Mouse (Mus musculus) brown adipose tissue, adult 24 weeks (tissue): ENCODE data around the gene Zbtb16. TPM values are rescaled to one million over a fixed set of nuclear protein-coding genes. Genes with fewer than 3 reads are reported as not detected.
A peak's percentile ranks its signal among the peaks of the same experiment; 100 is the strongest.

ENCODE experiments used
- H3K27ac ChIP-seq: fragments of 200-500 bp; replicated peaks from 2 replicates; pipeline ENCODE4 v1.5.1; 2012; ENCODE audit warnings: low read depth, mild to moderate bottlenecking, low read length
- H3K4me1 ChIP-seq: fragments of 200-500 bp; 2 replicates; pipeline ENCODE4 v1.6.1; 2012; ENCODE audit warnings: low read length, mixed read lengths; ENCODE audit not compliant: control insufficient read depth, insufficient read depth, insufficient read length
- H3K4me3 ChIP-seq: fragments of 200-500 bp; 2 replicates; pipeline ENCODE4 v1.5.1; 2012; ENCODE audit warnings: low read depth, mild to moderate bottlenecking, low read length, moderate library complexity; ENCODE audit not compliant: insufficient read depth
- polyA plus RNA-seq: library from polyadenylated mRNA; stranded (reverse); fragments of >200 nt; gene quantifications from 2 replicates; pipeline ENCODE4 v1.2.4, GENCODE M21; 2012; ENCODE audit not compliant: missing spikeins, insufficient read depth, insufficient read length

Gene Zbtb16
- 6.8 and 7.9 TPM in 2 replicates for polyA plus RNA-seq

- Histone ChIP-seq H3K27ac (peak within 1 kb of the TSS; percentile 89), H3K4me3 (peak within 1 kb of the TSS; percentile 98)
Measured at GRCm38 (mm10) chr9:48835631-48836565, at the start of gene Zbtb16. Gene Zbtb16, minus strand, starts transcription at chr9:48836222.

GRCm38 (mm10) chr9:48872896-48873295 lies 36.9 kb upstream of the Zbtb16 start:
- Histone ChIP-seq H3K4me3 (no peak overlapping the region), H3K4me1 (no peaks in the 10 kb centered on the region), H3K27ac (no peak overlapping the region)

More at GRCm38 (mm10) chr9:48835631-48836565, at the start of gene Zbtb16:
- peaks cover 27% of the 10 kb centered on the region for H3K4me1 ChIP-seq

GRCm38 (mm10) chr9:48866523-48867121 lies 30.6 kb upstream of the Zbtb16 start:
- H3K4me1 ChIP-seq: peaks cover 2% of the 10 kb centered on the region; the same call in 1 of the 2 replicates
- no peak overlapping the region for H3K4me3 ChIP-seq
- H3K27ac ChIP-seq: no peak overlapping the region

GRCm38 (mm10) chr9:48865235-48865634 lies 29.2 kb upstream of the Zbtb16 start:
- peaks cover 2% of the 10 kb centered on the region; the same call in 1 of the 2 replicates for H3K4me1 ChIP-seq
- H3K4me3 ChIP-seq: no peak overlapping the region
- H3K27ac ChIP-seq: no peak overlapping the region

GRCm38 (mm10) chr9:48861481-48861880 lies 25.5 kb upstream of the Zbtb16 start:
- no peak overlapping the region for H3K27ac ChIP-seq
- no peaks in the 10 kb centered on the region; the same call in 1 of the 2 replicates for H3K4me1 ChIP-seq
- H3K4me3 ChIP-seq: no peak overlapping the region

- no peak overlapping the region for H3K27ac ChIP-seq
- no peak overlapping the region for H3K4me3 ChIP-seq
- no peaks in the 10 kb centered on the region; the same call in 1 of the 2 replicates for H3K4me1 ChIP-seq
Measured at GRCm38 (mm10) chr9:48860526-48860845, 24.5 kb upstream of the Zbtb16 start.

- H3K4me1 ChIP-seq: no peaks in the 10 kb centered on the region; the same call in 1 of the 2 replicates
- no peak overlapping the region for H3K27ac ChIP-seq
- H3K4me3 ChIP-seq: no peak overlapping the region
Measured at GRCm38 (mm10) chr9:48859828-48860525, 24.0 kb upstream of the Zbtb16 start.

- Histone ChIP-seq H3K4me1 (no peaks in the 10 kb centered on the region; the same call in 1 of the 2 replicates), H3K4me3 (no peak overlapping the region), H3K27ac (no peak overlapping the region)
Measured at GRCm38 (mm10) chr9:48857944-48858343, 21.9 kb upstream of the Zbtb16 start.

GRCm38 (mm10) chr9:48856240-48856639 lies 20.2 kb upstream of the Zbtb16 start:
- no peaks in the 10 kb centered on the region; the same call in 1 of the 2 replicates for H3K4me1 ChIP-seq
- H3K4me3 ChIP-seq: no peak overlapping the region
- H3K27ac ChIP-seq: no peak overlapping the region

GRCm38 (mm10) chr9:48849531-48849930 lies 13.5 kb upstream of the Zbtb16 start:
- Histone ChIP-seq H3K27ac (no peak overlapping the region), H3K4me3 (no peak overlapping the region), H3K4me1 (no peaks in the 10 kb centered on the region)

- Histone ChIP-seq H3K4me1 (no peaks in the 10 kb centered on the region), H3K27ac (no peak overlapping the region), H3K4me3 (no peak overlapping the region)
Measured at GRCm38 (mm10) chr9:48839568-48839967, 3.5 kb upstream of the Zbtb16 start.

GRCm38 (mm10) chr9:48838346-48838745 lies 2.3 kb upstream of the Zbtb16 start:
- Histone ChIP-seq H3K4me1 (peaks cover 10% of the 10 kb centered on the region), H3K27ac (no peak overlapping the region), H3K4me3 (no peak overlapping the region)

GRCm38 (mm10) chr9:48837181-48837580 lies 1.2 kb upstream of the Zbtb16 start:
- H3K4me1 ChIP-seq: peaks cover 18% of the 10 kb centered on the region
- no peak overlapping the region for H3K4me3 ChIP-seq
- no peak overlapping the region; the same call in 1 of the 2 replicates for H3K27ac ChIP-seq

- peak overlapping the region; percentile 31 for H3K27ac ChIP-seq
- peaks cover 21% of the 10 kb centered on the region for H3K4me1 ChIP-seq
- H3K4me3 ChIP-seq: peak overlapping the region; percentile 49
Measured at GRCm38 (mm10) chr9:48836566-48836930, 526 bp upstream of the Zbtb16 start.
